Mouse (Mus musculus) heart, embryonic 11.5 days (tissue): ENCODE measurements at regions not wholly inside any gene's neighbourhood (a gene's known extent, or its start where the extent isn't known, plus 50 kb on each side); places are given as distances from the start of the nearest gene placed in this dataset.

ENCODE experiments used
- ATAC-seq: fragments of 200-750 bp; cut with Nextera tagmentation; replicated peaks from 2 replicates; pipeline ENCODE4 v1.8.0; 2017; ENCODE audit warnings: moderate library complexity; ENCODE audit not compliant: insufficient number of reproducible peaks, low FRiP score, low TSS enrichment
- H3K27ac ChIP-seq: fragments of 300-500 bp; sonication (generic); 2 replicates; pipeline ENCODE4 v1.5.1; 2014; ENCODE audit warnings: mild to moderate bottlenecking, low read depth, low read length
- H3K27me3 ChIP-seq: fragments of 300-500 bp; sonication (generic); 2 replicates; pipeline ENCODE4 v1.6.1; 2014; ENCODE audit warnings: mild to moderate bottlenecking, low read length, mixed read lengths; ENCODE audit not compliant: control insufficient read depth, insufficient read depth
- H3K36me3 ChIP-seq: fragments of 300-500 bp; sonication (generic); 2 replicates; pipeline ENCODE4 v1.6.1; 2014; ENCODE audit warnings: mild to moderate bottlenecking, low read length, moderate library complexity, mixed read lengths; ENCODE audit not compliant: control insufficient read depth, insufficient read depth
- H3K4me1 ChIP-seq: fragments of 300-500 bp; sonication (generic); 2 replicates; pipeline ENCODE4 v1.6.1; 2014; ENCODE audit warnings: low read length; ENCODE audit not compliant: control insufficient read depth, insufficient read depth
- H3K4me2 ChIP-seq: fragments of 300-500 bp; sonication (generic); 2 replicates; pipeline ENCODE4 v1.6.1; 2014; ENCODE audit warnings: mild to moderate bottlenecking, moderate library complexity
- H3K4me3 ChIP-seq: fragments of 300-500 bp; sonication (generic); 2 replicates; pipeline ENCODE4 v1.5.1; 2014; ENCODE audit warnings: low read depth, low read length
- H3K9ac ChIP-seq: fragments of 300-500 bp; sonication (generic); 2 replicates; pipeline ENCODE4 v1.6.1; 2014; ENCODE audit warnings: mild to moderate bottlenecking, low read depth, low read length, moderate library complexity
- H3K9me3 ChIP-seq: fragments of 300-500 bp; sonication (generic); replicated peaks from 2 replicates; pipeline ENCODE4 v1.6.1; 2016; ENCODE audit warnings: low read length; ENCODE audit not compliant: control insufficient read depth
- WGBS: fragments of 180-500 bp; shearing (Covaris S2); extraction: QIAGEN DNeasy Blood & Tissue Kit; methylation state at CpG from one replicate; pipeline ENCODE4 v1.1.7; 2014; ENCODE audit not compliant: insufficient replicate concordance; 5-methylcytosine and 5-hydroxymethylcytosine counted together

- no peaks in the 10 kb centered on the region for H3K9me3 ChIP-seq
- no peak overlapping the region for H3K9ac ChIP-seq
- WGBS: 91% methylated on average over 4 of the region's 4 CpGs
- no peaks in the 10 kb centered on the region for H3K36me3 ChIP-seq
- H3K27ac ChIP-seq: no peak overlapping the region
- no peak overlapping the region for H3K4me3 ChIP-seq
- no peaks in the 10 kb centered on the region for H3K27me3 ChIP-seq
- no peaks in the 10 kb centered on the region for H3K4me1 ChIP-seq
- no peak for ATAC-seq
- no peak overlapping the region for H3K4me2 ChIP-seq
Measured at GRCm38 (mm10) chr10:9047341-9047740, 161.5 kb upstream of the Sash1 start.

GRCm38 (mm10) chr10:9044746-9045370, 159.0 kb upstream of the Sash1 start:
- no peaks in the 10 kb centered on the region for H3K9me3 ChIP-seq
- H3K4me2 ChIP-seq: no peak overlapping the region
- no peak overlapping the region for H3K4me3 ChIP-seq
- no peak overlapping the region for H3K9ac ChIP-seq
- no peak overlapping the region for H3K27ac ChIP-seq
- no peak for ATAC-seq
- H3K4me1 ChIP-seq: no peaks in the 10 kb centered on the region
- WGBS: 82% methylated on average over 9 of the region's 9 CpGs
- no peaks in the 10 kb centered on the region for H3K36me3 ChIP-seq
- no peaks in the 10 kb centered on the region for H3K27me3 ChIP-seq

- H3K4me2 ChIP-seq: no peak overlapping the region
- H3K4me3 ChIP-seq: no peak overlapping the region
- H3K9ac ChIP-seq: no peak overlapping the region
- ATAC-seq: no peak
- H3K27me3 ChIP-seq: no peaks in the 10 kb centered on the region
- no peaks in the 10 kb centered on the region for H3K4me1 ChIP-seq
- H3K27ac ChIP-seq: no peak overlapping the region
- WGBS: 83% methylated on average over 1 of the region's 1 CpGs
- H3K36me3 ChIP-seq: no peaks in the 10 kb centered on the region
- no peaks in the 10 kb centered on the region for H3K9me3 ChIP-seq
Measured at GRCm38 (mm10) chr10:9043507-9043906, 157.6 kb upstream of the Sash1 start.

DNA sequence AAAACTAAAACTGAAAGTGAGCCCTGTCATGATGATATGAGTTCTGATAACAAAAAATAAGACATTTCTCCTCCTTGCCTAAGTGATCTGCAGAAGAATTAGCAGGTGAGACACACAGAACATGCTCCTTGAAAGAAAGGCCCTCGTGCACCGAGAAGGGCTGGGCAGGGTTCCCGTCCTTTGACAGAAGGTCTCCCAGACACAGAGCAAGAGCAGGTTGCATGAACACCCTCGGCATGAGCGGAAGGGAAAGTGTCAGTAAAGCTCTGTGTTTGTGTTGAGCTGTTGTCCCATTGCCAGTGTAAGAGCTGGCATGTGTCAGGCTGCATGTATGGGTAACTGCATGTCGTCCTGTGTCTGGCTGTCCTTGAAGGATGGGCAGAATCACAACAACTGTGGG, 144.6 kb upstream of the Sash1 start:
- ATAC-seq: no peak
- Histone ChIP-seq H3K27ac (no peak overlapping the region), H3K9ac (no peak overlapping the region), H3K36me3 (no peaks in the 10 kb centered on the region), H3K27me3 (no peaks in the 10 kb centered on the region), H3K4me1 (no peaks in the 10 kb centered on the region), H3K4me3 (no peak overlapping the region), H3K4me2 (no peak overlapping the region), H3K9me3 (no peaks in the 10 kb centered on the region)
- 82% methylated on average over 6 of the region's 6 CpGs for WGBS

DNA sequence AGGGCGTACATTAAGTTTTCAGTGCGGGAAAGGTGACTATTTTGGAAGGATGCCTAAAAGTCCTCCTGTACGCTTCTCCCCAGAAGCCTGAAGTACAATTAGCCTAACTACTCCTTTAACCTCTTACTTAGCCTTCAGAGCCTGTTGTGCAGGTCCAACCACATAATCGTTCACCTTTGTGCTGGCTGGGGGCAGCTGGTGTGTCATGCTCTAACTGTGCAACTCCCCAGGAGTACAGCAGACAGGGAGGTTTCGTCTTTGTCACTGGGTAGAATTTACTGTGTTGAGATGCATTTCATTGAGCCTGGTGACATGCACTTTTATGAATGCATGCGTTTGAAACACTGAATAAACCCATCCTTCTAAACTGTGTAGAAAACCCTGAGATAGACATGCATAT, 143.6 kb upstream of the Sash1 start:
- no peaks in the 10 kb centered on the region for H3K9me3 ChIP-seq
- 80% methylated on average over 6 of the region's 6 CpGs for WGBS
- H3K9ac ChIP-seq: no peak overlapping the region
- H3K4me3 ChIP-seq: no peak overlapping the region
- ATAC-seq: no peak
- no peaks in the 10 kb centered on the region for H3K27me3 ChIP-seq
- H3K4me1 ChIP-seq: no peaks in the 10 kb centered on the region
- H3K4me2 ChIP-seq: no peak overlapping the region
- no peak overlapping the region for H3K27ac ChIP-seq
- no peaks in the 10 kb centered on the region for H3K36me3 ChIP-seq

DNA sequence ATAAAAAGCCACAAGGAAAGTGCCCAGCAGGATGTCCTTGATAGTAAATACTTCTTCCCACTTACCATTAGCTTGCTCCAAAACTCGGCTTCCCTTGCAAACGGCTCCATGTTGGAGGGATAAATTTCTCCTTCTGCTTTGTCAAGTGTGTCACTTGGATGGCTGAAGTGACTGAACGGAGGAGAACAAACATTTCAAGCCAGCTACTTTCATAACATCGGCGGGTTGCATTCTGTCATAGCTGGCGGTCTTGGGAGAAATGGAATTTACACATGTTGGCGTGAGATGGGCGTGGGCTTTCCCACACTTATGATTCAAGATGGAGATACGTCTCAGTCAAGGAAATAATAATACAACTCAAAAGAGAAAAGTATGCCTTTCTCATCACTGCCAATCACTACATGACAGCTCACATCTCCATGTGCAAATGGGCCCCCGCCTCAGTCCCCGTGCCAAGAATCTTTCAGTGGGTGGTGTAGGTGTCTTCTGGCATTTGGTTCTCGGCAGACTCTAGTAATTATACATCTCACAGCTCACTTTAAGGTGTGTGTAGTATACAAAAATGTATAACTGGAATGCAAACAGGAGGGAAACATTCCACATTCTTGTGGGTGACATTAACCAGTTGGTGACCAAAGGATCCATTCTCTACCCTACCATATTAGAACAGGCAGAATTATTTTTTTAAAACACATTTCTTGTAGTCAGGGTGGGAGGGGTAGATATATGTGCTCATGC, 141.4 kb upstream of the Sash1 start:
- Histone ChIP-seq H3K9me3 (no peaks in the 10 kb centered on the region), H3K27me3 (no peaks in the 10 kb centered on the region), H3K27ac (no peak overlapping the region), H3K4me3 (no peak overlapping the region), H3K4me1 (no peaks in the 10 kb centered on the region), H3K9ac (no peak overlapping the region), H3K36me3 (no peaks in the 10 kb centered on the region), H3K4me2 (no peak overlapping the region)
- no peak for ATAC-seq
- 82% methylated on average over 12 of the region's 12 CpGs for WGBS

DNA sequence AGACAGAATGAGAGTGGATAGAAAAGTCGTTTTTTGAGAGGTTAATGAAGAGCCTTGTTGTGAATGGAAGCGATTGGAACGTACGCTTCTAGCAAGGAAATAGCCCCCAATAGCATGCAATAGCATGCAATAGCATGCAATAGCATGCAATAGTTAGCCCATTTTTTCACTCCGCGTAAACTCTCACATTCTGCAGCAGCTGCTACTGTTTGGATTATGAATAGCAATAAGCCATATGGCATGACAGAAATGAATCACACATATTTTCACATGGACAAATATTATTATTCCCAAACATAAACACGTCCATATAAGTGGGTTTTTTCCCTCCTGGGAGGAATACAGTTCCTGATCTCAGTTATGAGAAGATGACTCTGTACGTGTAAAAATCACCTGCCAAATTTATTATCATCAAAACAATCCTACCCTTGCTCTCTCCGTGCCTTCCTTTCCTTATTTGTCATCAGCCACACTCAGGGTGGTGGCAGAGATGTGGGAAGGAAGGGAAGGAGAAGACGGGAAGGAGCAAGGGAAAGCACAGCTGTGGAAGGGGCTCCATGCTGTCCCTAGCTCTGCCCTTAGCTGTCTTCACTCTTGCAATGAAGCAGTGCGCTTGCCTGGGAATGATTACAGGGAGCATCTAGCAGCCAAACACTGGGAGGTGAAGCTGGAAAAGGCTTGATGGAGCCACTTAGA, 129.1 kb upstream of the Sash1 start:
- H3K4me1 ChIP-seq: no peaks in the 10 kb centered on the region
- no peaks in the 10 kb centered on the region for H3K27me3 ChIP-seq
- H3K9me3 ChIP-seq: no peaks in the 10 kb centered on the region
- H3K27ac ChIP-seq: no peak overlapping the region
- H3K4me3 ChIP-seq: no peak overlapping the region
- H3K36me3 ChIP-seq: no peaks in the 10 kb centered on the region
- H3K4me2 ChIP-seq: no peak overlapping the region
- ATAC-seq: no peak
- WGBS: 70% methylated on average over 11 of the region's 11 CpGs
- no peak overlapping the region for H3K9ac ChIP-seq

DNA sequence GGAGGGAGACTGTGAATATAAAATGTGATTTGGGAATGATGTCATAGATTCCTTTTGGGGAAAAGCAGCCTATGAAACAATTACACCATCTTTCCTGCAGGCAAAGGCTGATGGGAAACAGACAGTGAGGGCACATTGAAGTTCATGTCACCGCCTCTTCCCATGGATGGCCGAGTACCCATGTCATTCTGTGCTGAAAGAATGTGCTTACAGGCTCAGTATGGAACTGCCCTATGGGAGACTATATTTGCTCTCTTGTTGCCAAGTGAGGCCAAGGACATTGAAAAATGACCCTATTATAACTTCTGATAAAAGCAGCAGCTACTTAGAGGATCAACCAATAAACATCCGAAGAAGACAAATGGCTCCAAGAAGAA, 127.7 kb upstream of the Sash1 start:
- no peak for ATAC-seq
- no peaks in the 10 kb centered on the region for H3K9me3 ChIP-seq
- no peak overlapping the region for H3K9ac ChIP-seq
- no peaks in the 10 kb centered on the region for H3K4me1 ChIP-seq
- H3K4me2 ChIP-seq: no peak overlapping the region
- no peak overlapping the region for H3K27ac ChIP-seq
- no peaks in the 10 kb centered on the region for H3K36me3 ChIP-seq
- H3K4me3 ChIP-seq: no peak overlapping the region
- WGBS: 64% methylated on average over 3 of the region's 3 CpGs
- no peaks in the 10 kb centered on the region for H3K27me3 ChIP-seq
